Mouse (Mus musculus) ES-E14 (cell line): ENCODE measurements around the gene Chd9. TPM values are rescaled to one million over a fixed set of nuclear protein-coding genes. Genes with fewer than 3 reads are reported as not detected.
A peak's percentile ranks its signal among the peaks of the same experiment; 100 is the strongest.

ENCODE experiments used
- DNase-seq: peaks from one replicate; pipeline ENCODE4 v3.0.0-alpha.2; 2013; ENCODE audit warnings: low read depth, low spot score
- H3K27ac ChIP-seq: 2 replicates; pipeline ENCODE4 v1.5.1; 2012; ENCODE audit warnings: low read depth, mild to moderate bottlenecking, low read length, moderate library complexity, mixed read lengths; ENCODE audit not compliant: poor library complexity, insufficient read depth, severe bottlenecking
- H3K36me3 ChIP-seq: 2 replicates; pipeline ENCODE4 v1.6.1; 2012; ENCODE audit warnings: mild to moderate bottlenecking, low read length, moderate library complexity, mixed read lengths; ENCODE audit not compliant: control insufficient read depth, poor library complexity, insufficient read depth, severe bottlenecking
- H3K4me1 ChIP-seq, 2 experiments: fragments of 150-350 bp in 1 of 2; sonication (generic) in 1 of 2; 2 replicates each; pipeline ENCODE4 v1.6.1; 2012; ENCODE audit warnings: low read length in 2 of 2, mild to moderate bottlenecking in 1 of 2, mixed read lengths in 1 of 2; ENCODE audit not compliant: control insufficient read depth in 2 of 2, insufficient read depth in 2 of 2, poor library complexity in 1 of 2
- H3K4me3 ChIP-seq, 2 experiments: fragments of 150-350 bp in 1 of 2; sonication (generic) in 1 of 2; 2 replicates each; pipeline ENCODE4 v1.5.1; 2012; ENCODE audit warnings: low read length in 2 of 2, low read depth in 1 of 2, mild to moderate bottlenecking in 1 of 2, mixed read lengths in 1 of 2; ENCODE audit not compliant: insufficient read depth in 1 of 2, poor library complexity in 1 of 2, severe bottlenecking in 1 of 2
- H3K9ac ChIP-seq: 2 replicates; pipeline ENCODE4 v1.6.1; 2012; ENCODE audit warnings: low read depth, mild to moderate bottlenecking, low read length, mixed read lengths; ENCODE audit not compliant: poor library complexity, insufficient read depth, severe bottlenecking
- H3K9me3 ChIP-seq: fragments of 150-350 bp; sonication (generic); 2 replicates; pipeline ENCODE4 v1.6.1; 2012; ENCODE audit warnings: low read depth, mild to moderate bottlenecking, low read length; ENCODE audit not compliant: control insufficient read depth, insufficient read depth
- CHD2 ChIP-seq: IDR thresholded peaks from 2 replicates; pipeline ENCODE4 v1.6.1; 2014; ENCODE audit warnings: mild to moderate bottlenecking, low read depth, low read length, inconsistent platforms
- HCFC1 ChIP-seq: IDR thresholded peaks from 2 replicates; pipeline ENCODE4 v1.6.1; 2012; ENCODE audit warnings: low read length, inconsistent platforms, borderline replicate concordance; ENCODE audit not compliant: insufficient read depth
- MAFK ChIP-seq: IDR thresholded peaks from 2 replicates; pipeline ENCODE4 v1.6.1; 2014; ENCODE audit warnings: mild to moderate bottlenecking, low read depth, low read length, inconsistent platforms; ENCODE audit not compliant: insufficient read depth
- ZC3H11A ChIP-seq: IDR thresholded peaks from 2 replicates; pipeline ENCODE4 v1.6.1; 2012; ENCODE audit warnings: low read depth, mild to moderate bottlenecking, inconsistent platforms, low read length, borderline replicate concordance
- ZNF384 ChIP-seq: IDR thresholded peaks from 2 replicates; pipeline ENCODE4 v1.6.1; 2012; ENCODE audit warnings: low read depth, low read length, inconsistent platforms
- in situ Hi-C, 2 experiments: fragments of 600-800 bp; cut with MboI; formaldehyde crosslinking; loops; one replicate each; pipeline ENCODE4 v1.15.1; 2025; ENCODE audit warnings: low sequenced_read_pairs in 2 of 2, inconsistent platforms in 1 of 2; ENCODE audit not compliant: unreplicated experiment in 2 of 2
- total RNA-seq: library from RNA; depleted of rRNA; stranded (reverse); fragments of 300-350 nt; gene quantifications from 2 replicates; pipeline ENCODE4 v1.2.3, GENCODE M21; 2012

The Chd9 gene
- total RNA-seq, 1 experiment: 32.4 TPM

GRCm38 (mm10) chr8:90891872-90892578 lies 63.9 kb downstream of the Chd9 start:
- Histone ChIP-seq H3K27ac (no peak overlapping the region), H3K4me3 (no peak overlapping the region), H3K36me3 (no peaks in the 10 kb centered on the region), H3K4me1 (peaks cover 0 to 3% of the 10 kb centered on the region in 2 experiments; a peak in 1 of 4 replicates), H3K9me3 (no peaks in the 10 kb centered on the region), H3K9ac (no peak overlapping the region)
- DNase-seq: no peak
- TF ChIP-seq HCFC1: no peak
- TF ChIP-seq ZNF384: no peak
- no peak for TF ChIP-seq CHD2
- no peak for TF ChIP-seq ZC3H11A
- TF ChIP-seq MAFK: no peak
- in situ Hi-C loops: no loop called here

GRCm38 (mm10) chr8:90892579-90892919 lies 64.4 kb downstream of the Chd9 start:
- Histone ChIP-seq H3K9me3 (no peaks in the 10 kb centered on the region), H3K4me3 (no peak overlapping the region), H3K27ac (no peak overlapping the region), H3K36me3 (no peaks in the 10 kb centered on the region), H3K9ac (no peak overlapping the region), H3K4me1 (peaks cover 0 to 3% of the 10 kb centered on the region in 2 experiments; a peak in 1 of 4 replicates)
- TF ChIP-seq ZC3H11A: no peak
- TF ChIP-seq HCFC1: no peak
- no peak for TF ChIP-seq CHD2
- TF ChIP-seq ZNF384: no peak
- no peak for TF ChIP-seq MAFK
- DNase-seq: no peak
- in situ Hi-C loops: no loop called here

GRCm38 (mm10) chr8:90894231-90894914 lies 66.2 kb downstream of the Chd9 start:
- no peak overlapping the region; the same call in 1 of the 2 replicates for H3K27ac ChIP-seq
- TF ChIP-seq HCFC1 (no peak), ZNF384 (no peak), MAFK (no peak), ZC3H11A (no peak), CHD2 (no peak)
- peaks cover 0 to 6% of the 10 kb centered on the region in 2 experiments; a peak in 2 of 4 replicates for H3K4me1 ChIP-seq
- no peaks in the 10 kb centered on the region for H3K36me3 ChIP-seq
- peak overlapping the region in 1 of 2 experiments; percentile 51; a peak in 2 of 4 replicates for H3K4me3 ChIP-seq
- DNase-seq: no peak
- H3K9me3 ChIP-seq: no peaks in the 10 kb centered on the region
- H3K9ac ChIP-seq: peak overlapping the region; percentile 40; the same call in 1 of the 2 replicates
- in situ Hi-C loops: no loop called here

- in situ Hi-C loops: no loop called here
- H3K9me3 ChIP-seq: no peaks in the 10 kb centered on the region
- no peak for DNase-seq
- no peak overlapping the region for H3K9ac ChIP-seq
- no peak overlapping the region for H3K4me3 ChIP-seq
- TF ChIP-seq MAFK (no peak), CHD2 (no peak), HCFC1 (no peak), ZNF384 (no peak), ZC3H11A (no peak)
- H3K36me3 ChIP-seq: no peaks in the 10 kb centered on the region
- no peak overlapping the region for H3K27ac ChIP-seq
- H3K4me1 ChIP-seq: peaks cover 0 to 6% of the 10 kb centered on the region in 2 experiments; a peak in 2 of 4 replicates
Measured at GRCm38 (mm10) chr8:90897343-90897742, 69.2 kb downstream of the Chd9 start.
